Mouse (Mus musculus) liver, postnatal 0 days (tissue): ENCODE results near the gene Vmn2r26.

ENCODE experiments used
- CTCF ChIP-seq: sonication (generic); IDR thresholded peaks from 2 replicates; pipeline ENCODE4 v1.5.1; 2016; ENCODE audit warnings: antibody characterized with exemption, low read depth
- EP300 ChIP-seq: IDR thresholded peaks from 2 replicates; pipeline ENCODE4 v1.6.1; 2016; ENCODE audit warnings: antibody characterized with exemption, low read depth, mild to moderate bottlenecking

DNA sequence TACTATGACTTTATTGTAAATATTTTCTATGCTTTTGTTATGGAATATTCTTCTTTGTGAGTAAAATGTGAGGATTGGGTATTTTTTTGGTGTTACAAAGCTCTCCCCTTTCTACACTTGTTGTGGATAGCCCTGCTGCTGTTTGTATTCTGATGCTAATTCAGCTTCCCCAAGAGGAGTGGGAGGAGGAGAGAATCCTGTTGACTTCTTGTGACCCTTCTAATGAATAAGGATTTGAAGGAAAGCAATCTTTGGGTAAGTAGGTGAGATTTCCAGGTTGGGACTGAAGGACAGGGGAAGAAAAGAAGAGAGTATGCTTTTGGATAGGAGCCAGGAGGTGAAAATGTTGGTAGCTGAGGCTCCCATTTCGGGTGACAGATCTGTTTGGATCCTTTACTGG is 3.5 kb upstream of the Vmn2r26 start:
- TF ChIP-seq EP300 (no peak), CTCF (no peak)
